Mouse (Mus musculus) liver, adult 2 months (tissue): ENCODE data around the gene Chrna9. TPM values are rescaled to one million over a fixed set of nuclear protein-coding genes. Genes with fewer than 3 reads are reported as not detected.

ENCODE experiments used
- DNase-seq: peaks from one replicate; pipeline ENCODE4 v3.0.0-alpha.2; 2011; ENCODE audit warnings: low read depth, low spot score; ENCODE audit errors: extremely low read depth
- H3K27ac ChIP-seq: fragments of 200-500 bp; replicated peaks from 2 replicates; pipeline ENCODE4 v1.5.1; 2012; ENCODE audit warnings: low read depth, mild to moderate bottlenecking, control low read depth, inconsistent platforms, low read length; ENCODE audit not compliant: insufficient read depth
- H3K27me3 ChIP-seq: fragments of 200-500 bp; 2 replicates; pipeline ENCODE4 v1.6.1; 2012; ENCODE audit warnings: mild to moderate bottlenecking, moderate library complexity, low read length, inconsistent platforms; ENCODE audit not compliant: control insufficient read depth, insufficient read depth
- H3K36me3 ChIP-seq: fragments of 200-500 bp; 2 replicates; pipeline ENCODE4 v1.6.1; 2012; ENCODE audit warnings: low read length, inconsistent platforms; ENCODE audit not compliant: control insufficient read depth, insufficient read depth
- H3K4me1 ChIP-seq: fragments of 200-500 bp; 2 replicates; pipeline ENCODE4 v1.6.1; 2011; ENCODE audit warnings: low read length; ENCODE audit not compliant: control insufficient read depth, insufficient read depth
- H3K4me3 ChIP-seq: fragments of 200-500 bp; 2 replicates; pipeline ENCODE4 v1.5.1; 2011; ENCODE audit warnings: low read depth, mild to moderate bottlenecking, control low read depth, low read length, moderate library complexity; ENCODE audit not compliant: insufficient read depth
- H3K79me2 ChIP-seq: fragments of 200-500 bp; 2 replicates; pipeline ENCODE4 v1.6.1; 2012; ENCODE audit warnings: inconsistent platforms, mild to moderate bottlenecking, low read length, moderate library complexity; ENCODE audit not compliant: control insufficient read depth, insufficient read depth
- H3K9ac ChIP-seq: fragments of 200-500 bp; 2 replicates; pipeline ENCODE4 v1.6.1; 2012; ENCODE audit warnings: low read depth, mild to moderate bottlenecking, control low read depth, inconsistent platforms, low read length
- CTCF ChIP-seq: fragments of 200-500 bp; IDR thresholded peaks from 2 replicates; pipeline ENCODE4 v1.5.1; 2011; ENCODE audit warnings: low read depth, low read length, control low read depth
- POLR2A ChIP-seq: fragments of 200-500 bp; IDR thresholded peaks from 2 replicates; pipeline ENCODE4 v1.6.1; 2011; ENCODE audit warnings: low read length, control low read depth; ENCODE audit not compliant: insufficient read depth; ENCODE audit errors: extremely low read depth
- WGBS: fragments of 180-500 bp; shearing (Covaris S2); methylation state at CpG from one replicate; pipeline ENCODE4 v1.1.7; 2018; 5-methylcytosine and 5-hydroxymethylcytosine counted together
- polyA plus RNA-seq: library from polyadenylated mRNA; depleted of rRNA; stranded (reverse); fragments of >200 nt; gene quantifications from 2 replicates; pipeline ENCODE4 v1.2.3, GENCODE M21; 2012
- total RNA-seq: library from RNA; depleted of rRNA; stranded (reverse); fragments of >200 nt; gene quantifications from 2 replicates; pipeline ENCODE4 v1.2.3, GENCODE M21; 2014

Gene Chrna9
- total and polyA plus RNA-seq, 2 experiments = not detected

- DNase-seq = no peak
- TF ChIP-seq CTCF (no peak), POLR2A (no peak)
- no peaks in the 10 kb centered on the region for H3K4me1 ChIP-seq
- H3K79me2 ChIP-seq = no peaks in the 10 kb centered on the region
- H3K27me3 ChIP-seq = no peaks in the 10 kb centered on the region
- no peak overlapping the region for H3K27ac ChIP-seq
- 91% methylated on average over 4 of the region's 4 CpGs for WGBS
- H3K4me3 ChIP-seq = no peak overlapping the region
- no peak overlapping the region for H3K9ac ChIP-seq
- H3K36me3 ChIP-seq = no peaks in the 10 kb centered on the region
These were observed 1.5 kb upstream of the Chrna9 start for GRCm38 (mm10) chr5:65933258-65933657.

- H3K27me3 ChIP-seq = no peaks in the 10 kb centered on the region
- 94% methylated on average over 2 of the region's 2 CpGs for WGBS
- TF ChIP-seq CTCF (no peak), POLR2A (no peak)
- H3K9ac ChIP-seq = no peak overlapping the region
- H3K36me3 ChIP-seq = no peaks in the 10 kb centered on the region
- H3K27ac ChIP-seq = no peak overlapping the region
- H3K4me3 ChIP-seq = no peak overlapping the region
- peak; percentile 19 for DNase-seq
- no peaks in the 10 kb centered on the region for H3K79me2 ChIP-seq
- H3K4me1 ChIP-seq = no peaks in the 10 kb centered on the region
These were observed 957 bp upstream of the Chrna9 start for GRCm38 (mm10) chr5:65933764-65934163.

- no peak overlapping the region for H3K4me3 ChIP-seq
- no peak overlapping the region for H3K9ac ChIP-seq
- H3K79me2 ChIP-seq = no peaks in the 10 kb centered on the region
- no peak for TF ChIP-seq CTCF
- TF ChIP-seq POLR2A = no peak
- H3K36me3 ChIP-seq = no peaks in the 10 kb centered on the region
- WGBS = 73% methylated on average over 11 of the region's 11 CpGs
- no peaks in the 10 kb centered on the region for H3K27me3 ChIP-seq
- no peaks in the 10 kb centered on the region for H3K4me1 ChIP-seq
- no peak for DNase-seq
- H3K27ac ChIP-seq = no peak overlapping the region
These were observed 2.4 kb downstream of the Chrna9 start for GRCm38 (mm10) chr5:65937011-65937726.

- Histone ChIP-seq H3K9ac (no peak overlapping the region), H3K4me3 (no peak overlapping the region), H3K36me3 (no peaks in the 10 kb centered on the region), H3K4me1 (no peaks in the 10 kb centered on the region), H3K27me3 (no peaks in the 10 kb centered on the region), H3K27ac (no peak overlapping the region), H3K79me2 (no peaks in the 10 kb centered on the region)
- 31% methylated on average over 9 of the region's 9 CpGs for WGBS
- peak; percentile 57 for DNase-seq
- no peak for TF ChIP-seq POLR2A
- TF ChIP-seq CTCF = peak; percentile 89
These were observed 3.4 kb downstream of the Chrna9 start for GRCm38 (mm10) chr5:65937998-65938715.

GRCm38 (mm10) chr5:65941145-65941544, 6.4 kb downstream of the Chrna9 start:
- no peaks in the 10 kb centered on the region for H3K4me1 ChIP-seq
- no peak overlapping the region for H3K9ac ChIP-seq
- no peaks in the 10 kb centered on the region for H3K27me3 ChIP-seq
- no peak overlapping the region for H3K4me3 ChIP-seq
- H3K36me3 ChIP-seq = no peaks in the 10 kb centered on the region
- no peak for DNase-seq
- TF ChIP-seq CTCF (no peak), POLR2A (no peak)
- H3K27ac ChIP-seq = no peak overlapping the region
- no peaks in the 10 kb centered on the region for H3K79me2 ChIP-seq
- WGBS = 80% methylated on average over 4 of the region's 4 CpGs

- 94% methylated on average over 3 of the region's 3 CpGs for WGBS
- H3K36me3 ChIP-seq = no peaks in the 10 kb centered on the region
- TF ChIP-seq CTCF = no peak
- TF ChIP-seq POLR2A = no peak
- no peak overlapping the region for H3K4me3 ChIP-seq
- H3K27ac ChIP-seq = no peak overlapping the region
- H3K79me2 ChIP-seq = no peaks in the 10 kb centered on the region
- no peak for DNase-seq
- H3K27me3 ChIP-seq = no peaks in the 10 kb centered on the region
- H3K9ac ChIP-seq = no peak overlapping the region
- no peaks in the 10 kb centered on the region for H3K4me1 ChIP-seq
These were observed 15.1 kb downstream of the Chrna9 start for GRCm38 (mm10) chr5:65949822-65950221.
